Mouse (Mus musculus) megakaryocyte, embryonic 14.5 days (primary cell): ENCODE data around the gene Dusp1.

Experiments
- FLI1 ChIP-seq: IDR thresholded peaks from 2 replicates; pipeline ENCODE4 v1.6.1; 2012; ENCODE audit warnings: low read length, inconsistent platforms, mixed read lengths
- GATA1 ChIP-seq: IDR thresholded peaks from 3 replicates; pipeline ENCODE4 v1.6.1; 2012; ENCODE audit warnings: mixed read lengths, low read length, inconsistent platforms, borderline replicate concordance

DNA sequence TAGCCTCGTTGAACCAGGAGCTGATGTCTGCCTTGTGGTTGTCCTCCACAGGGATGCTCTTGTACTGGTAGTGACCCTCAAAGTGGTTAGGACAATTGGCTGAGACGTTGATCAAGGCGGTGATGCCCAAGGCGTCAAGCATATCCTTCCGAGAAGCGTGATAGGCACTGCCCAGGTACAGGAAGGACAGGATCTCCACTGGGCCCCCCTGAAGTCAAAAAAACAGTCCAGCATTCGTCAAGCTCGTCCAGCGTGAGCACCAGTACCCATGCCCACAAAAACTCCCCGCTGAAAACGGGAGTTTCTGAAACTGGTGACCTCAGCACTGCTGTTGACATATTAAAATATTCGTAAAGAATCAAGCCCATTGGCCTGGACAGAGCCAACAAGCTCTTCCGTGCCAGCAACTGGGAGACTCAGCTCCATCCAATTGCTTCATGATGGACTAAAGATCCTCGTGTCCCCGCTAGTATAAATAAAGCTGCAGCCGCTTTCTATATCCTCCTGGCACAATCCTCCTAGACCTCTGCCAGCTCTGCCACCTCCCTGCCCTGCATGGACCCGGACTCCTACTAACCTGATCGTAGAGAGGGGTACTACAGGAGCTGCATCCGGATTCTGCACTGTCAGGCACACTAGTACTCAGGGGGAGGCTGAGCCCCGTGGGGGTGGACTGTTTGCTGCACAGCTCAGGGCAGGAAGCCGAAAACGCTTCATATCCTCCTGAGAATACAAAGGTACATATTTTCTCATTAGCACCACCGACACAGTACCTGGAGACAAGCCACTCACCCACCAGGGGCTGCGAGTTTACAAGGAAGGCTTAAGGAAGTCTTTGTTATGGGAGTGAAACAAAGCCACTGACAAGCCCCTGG, 54.7 kb downstream of the Dusp1 start:
- TF ChIP-seq FLI1: no peak
- TF ChIP-seq GATA1: no peak
